Mouse (Mus musculus) heart, embryonic 16.5 days (tissue): ENCODE measurements around the gene Tns4. TPM values are rescaled to one million over a fixed set of nuclear protein-coding genes. Genes with fewer than 3 reads are reported as not detected.

Experiments used
- ATAC-seq: fragments of 200-750 bp; cut with Nextera tagmentation; replicated peaks from 2 replicates; pipeline ENCODE4 v1.8.0; 2017; ENCODE audit warnings: moderate number of reproducible peaks; ENCODE audit not compliant: insufficient read depth, low FRiP score; ENCODE audit errors: extremely low read depth
- H3K27ac ChIP-seq: fragments of 300-500 bp; sonication (generic); 2 replicates; pipeline ENCODE4 v1.5.1; 2014; ENCODE audit warnings: mild to moderate bottlenecking, low read length, control low read depth, moderate library complexity
- H3K27me3 ChIP-seq: fragments of 300-500 bp; sonication (generic); 2 replicates; pipeline ENCODE4 v1.6.1; 2014; ENCODE audit warnings: low read length, mixed read lengths; ENCODE audit not compliant: control insufficient read depth, insufficient read depth
- H3K36me3 ChIP-seq: fragments of 300-500 bp; sonication (generic); 2 replicates; pipeline ENCODE4 v1.6.1; 2014; ENCODE audit not compliant: control insufficient read depth, insufficient read depth
- H3K4me1 ChIP-seq: fragments of 300-500 bp; sonication (generic); 2 replicates; pipeline ENCODE4 v1.6.1; 2014; ENCODE audit warnings: low read length, mixed read lengths; ENCODE audit not compliant: control insufficient read depth, insufficient read depth
- H3K4me2 ChIP-seq: fragments of 300-500 bp; sonication (generic); 2 replicates; pipeline ENCODE4 v1.6.1; 2014; ENCODE audit warnings: low read depth, mild to moderate bottlenecking, control low read depth, low read length
- H3K4me3 ChIP-seq: fragments of 300-500 bp; sonication (generic); 2 replicates; pipeline ENCODE4 v1.5.1; 2014; ENCODE audit warnings: mild to moderate bottlenecking, control low read depth, low read length
- H3K9ac ChIP-seq: fragments of 300-500 bp; sonication (generic); 2 replicates; pipeline ENCODE4 v1.6.1; 2014; ENCODE audit warnings: low read length, control low read depth
- H3K9me3 ChIP-seq: fragments of 300-500 bp; sonication (generic); replicated peaks from 2 replicates; pipeline ENCODE4 v1.6.1; 2016; ENCODE audit warnings: low read length; ENCODE audit not compliant: control insufficient read depth
- WGBS: fragments of 180-500 bp; shearing (Covaris S2); extraction: QIAGEN DNeasy Blood & Tissue Kit; methylation state at CpG from one replicate; pipeline ENCODE4 v1.1.7; 2014; 5-methylcytosine and 5-hydroxymethylcytosine counted together
- polyA plus RNA-seq: library from polyadenylated mRNA; unstranded; fragments of >200 nt; fragmentation: Nextera tagmentation; extraction: Ambion mirVana; gene quantifications from 2 replicates; pipeline ENCODE4 v1.2.1, GENCODE M21; 2015

The Tns4 gene
- polyA plus RNA-seq, 1 experiment from 2014 or later: 0.71 TPM

DNA sequence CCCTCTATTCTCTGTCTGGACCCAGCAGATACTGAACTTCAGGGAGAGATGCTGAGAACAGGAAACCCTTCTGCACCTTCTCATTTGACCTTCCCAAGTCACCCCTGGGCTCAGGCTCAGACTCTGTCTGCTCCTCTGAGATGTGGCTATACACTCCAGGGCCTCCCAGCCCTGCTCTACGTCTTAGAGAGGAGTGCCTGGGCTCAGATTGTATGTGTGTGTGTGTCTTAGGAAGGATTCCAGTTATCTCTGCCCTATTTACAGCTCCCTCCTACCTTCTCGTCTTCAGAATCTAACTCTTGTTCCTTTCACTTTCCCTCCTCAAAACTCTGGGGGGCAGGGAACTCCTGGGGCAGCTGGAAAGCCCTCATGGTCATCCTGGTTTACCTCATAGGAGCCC lies 620 bp downstream of the Tns4 start:
- Histone ChIP-seq H3K9me3 (no peaks in the 10 kb centered on the region), H3K4me3 (no peak overlapping the region), H3K27ac (no peak overlapping the region), H3K4me1 (no peaks in the 10 kb centered on the region), H3K4me2 (no peak overlapping the region), H3K9ac (no peak overlapping the region), H3K27me3 (no peaks in the 10 kb centered on the region), H3K36me3 (no peaks in the 10 kb centered on the region)
- ATAC-seq: no peak
- WGBS: 39% methylated on average over 2 of the region's 2 CpGs

DNA sequence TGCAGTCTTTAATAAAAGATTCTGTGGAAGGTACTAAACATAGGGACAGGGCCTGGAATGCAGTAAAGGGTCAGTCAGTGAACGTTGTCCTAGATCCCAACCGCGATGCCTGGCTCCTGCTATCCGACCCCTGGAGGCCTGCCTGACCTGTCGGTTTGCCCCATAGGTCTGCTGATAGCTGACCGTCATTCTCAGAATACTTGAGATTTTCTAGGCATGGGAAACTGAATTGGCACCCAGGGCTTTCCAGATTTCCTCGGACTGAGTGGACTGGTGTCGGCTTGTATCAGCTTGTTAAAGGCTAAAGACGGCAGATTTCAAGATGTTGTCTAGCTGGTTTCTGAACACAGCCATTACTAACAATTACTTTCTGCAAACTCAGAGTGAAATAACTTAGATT lies 4.7 kb downstream of the Tns4 start:
- Histone ChIP-seq H3K9me3 (no peaks in the 10 kb centered on the region), H3K4me2 (no peak overlapping the region), H3K27ac (no peak overlapping the region), H3K36me3 (no peaks in the 10 kb centered on the region), H3K9ac (no peak overlapping the region), H3K4me3 (no peak overlapping the region), H3K4me1 (0 out of 2 replicates have a peak, but pooled peaks cover 2% of the 10 kb centered on the region), H3K27me3 (no peaks in the 10 kb centered on the region)
- WGBS: 37% methylated on average over 9 of the region's 9 CpGs
- ATAC-seq: no peak

DNA sequence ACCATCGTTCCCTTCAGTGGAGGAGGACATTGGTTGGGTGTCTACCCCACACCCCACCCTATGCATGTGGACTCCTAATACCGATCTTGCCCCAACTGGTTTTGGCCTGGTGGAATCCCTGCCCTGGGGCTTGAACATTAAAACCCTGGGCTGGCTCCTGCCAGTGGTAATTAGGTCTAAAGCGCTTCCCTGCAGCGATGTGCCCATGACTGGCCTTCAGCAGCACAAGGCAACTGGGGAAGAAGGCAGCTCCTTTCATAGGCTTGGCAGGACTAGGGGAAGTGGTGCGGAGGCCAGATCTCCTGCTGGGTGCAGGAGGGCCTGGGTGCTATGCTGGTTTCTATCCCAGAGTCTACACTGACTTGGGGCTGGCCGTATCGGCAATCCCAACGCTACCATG lies 5.6 kb downstream of the Tns4 start:
- WGBS: 87% methylated on average over 8 of the region's 8 CpGs
- no peak overlapping the region for H3K4me2 ChIP-seq
- no peak overlapping the region for H3K4me3 ChIP-seq

DNA sequence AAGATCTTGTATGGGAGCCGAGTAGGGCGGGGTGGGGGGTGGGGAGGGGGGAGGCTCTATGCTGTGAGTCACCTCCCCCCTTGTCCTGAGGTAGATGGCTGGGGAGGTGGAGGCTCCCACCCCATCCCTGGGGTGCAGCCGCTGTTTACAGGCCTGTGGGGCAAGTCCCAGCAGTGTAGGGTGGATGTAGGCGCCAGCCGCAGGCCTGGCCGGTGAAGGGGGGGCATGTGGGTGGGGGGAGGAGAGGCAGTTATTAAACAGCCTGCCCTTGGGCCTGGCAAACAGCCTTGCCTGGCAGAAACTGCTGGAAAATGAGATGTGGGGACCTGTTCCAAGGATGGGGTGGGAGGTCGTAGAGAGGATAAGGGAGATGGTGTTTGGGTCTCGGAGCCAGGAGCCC lies 7.0 kb downstream of the Tns4 start:
- ATAC-seq: no peak
- Histone ChIP-seq H3K36me3 (no peaks in the 10 kb centered on the region), H3K27ac (no peak overlapping the region), H3K9ac (no peak overlapping the region), H3K4me2 (no peak overlapping the region), H3K4me1 (0 out of 2 replicates have a peak, but pooled peaks cover 2% of the 10 kb centered on the region), H3K9me3 (no peaks in the 10 kb centered on the region), H3K4me3 (no peak overlapping the region), H3K27me3 (no peaks in the 10 kb centered on the region)
- WGBS: 49% methylated on average over 8 of the region's 8 CpGs

More for the DNA sequence above, 5.6 kb downstream of the Tns4 start:
- no peaks in the 10 kb centered on the region for H3K27me3 ChIP-seq
- ATAC-seq: no peak
- no peak overlapping the region for H3K9ac ChIP-seq
- H3K36me3 ChIP-seq: no peaks in the 10 kb centered on the region
- H3K4me1 ChIP-seq: 0 out of 2 replicates have a peak, but pooled peaks cover 2% of the 10 kb centered on the region
- H3K9me3 ChIP-seq: no peaks in the 10 kb centered on the region
- H3K27ac ChIP-seq: no peak overlapping the region

DNA sequence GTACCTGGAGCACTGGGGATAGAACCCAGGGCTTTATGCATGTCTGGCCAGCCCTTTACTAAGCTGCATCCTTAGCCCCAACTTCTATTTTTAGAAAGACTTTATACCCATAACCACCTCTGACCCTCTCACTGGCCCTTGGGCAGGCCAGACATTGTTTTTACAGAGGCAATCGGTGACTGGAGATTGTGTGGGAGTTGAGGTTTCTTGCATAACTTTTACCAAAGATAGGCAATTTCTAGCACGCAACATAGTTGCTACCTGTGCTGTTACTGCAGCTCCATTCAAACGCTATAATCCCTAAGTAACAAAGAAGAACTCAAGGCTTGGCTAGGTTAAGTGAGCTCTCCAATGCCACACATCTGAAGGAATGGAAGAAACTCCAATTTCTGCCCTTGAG lies 7.5 kb downstream of the Tns4 start:
- Histone ChIP-seq H3K27ac (no peak overlapping the region), H3K4me2 (no peak overlapping the region), H3K9ac (no peak overlapping the region), H3K4me3 (no peak overlapping the region), H3K27me3 (no peaks in the 10 kb centered on the region), H3K36me3 (no peaks in the 10 kb centered on the region), H3K4me1 (0 out of 2 replicates have a peak, but pooled peaks cover 2% of the 10 kb centered on the region), H3K9me3 (no peaks in the 10 kb centered on the region)
- WGBS: 62% methylated on average over 3 of the region's 3 CpGs
- no peak for ATAC-seq

DNA sequence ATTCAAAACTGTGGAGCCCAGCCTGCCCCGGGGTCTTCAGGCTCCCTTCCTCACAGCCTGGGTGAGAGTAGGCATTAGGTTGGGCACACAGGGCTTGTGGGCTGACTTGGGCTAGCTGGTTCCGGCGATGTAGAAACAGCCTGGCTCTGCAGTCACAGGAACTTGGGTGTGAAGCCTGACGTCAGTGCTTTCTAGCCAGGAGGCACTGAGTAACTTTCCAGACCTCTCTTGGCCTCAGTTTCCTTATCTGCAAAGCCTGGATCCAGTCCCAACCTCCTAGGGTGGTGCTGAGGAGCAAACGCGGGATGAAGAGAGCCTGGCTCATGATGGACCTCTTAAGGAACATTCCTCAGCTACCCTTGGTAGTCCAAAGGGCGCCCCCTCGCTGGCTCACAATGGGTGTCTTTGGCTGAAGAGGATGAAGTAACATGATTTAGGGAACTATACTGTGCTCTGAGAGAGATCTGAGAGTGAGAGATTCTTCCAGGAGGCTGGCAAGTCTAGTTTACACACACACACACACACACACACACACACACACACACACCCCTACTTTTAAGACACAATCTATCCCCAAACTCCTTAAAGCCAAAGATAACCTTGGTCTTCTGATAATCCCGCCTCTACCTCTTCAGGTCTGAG lies 8.1 kb downstream of the Tns4 start:
- H3K9me3 ChIP-seq: no peaks in the 10 kb centered on the region
- no peaks in the 10 kb centered on the region for H3K27me3 ChIP-seq
- 0 out of 2 replicates have a peak, but pooled peaks cover 2% of the 10 kb centered on the region for H3K4me1 ChIP-seq
- no peak overlapping the region for H3K27ac ChIP-seq
- no peak overlapping the region for H3K4me3 ChIP-seq
- no peak overlapping the region for H3K4me2 ChIP-seq
- H3K9ac ChIP-seq: no peak overlapping the region
- H3K36me3 ChIP-seq: no peaks in the 10 kb centered on the region
- no peak for ATAC-seq
- 60% methylated on average over 9 of the region's 9 CpGs for WGBS

DNA sequence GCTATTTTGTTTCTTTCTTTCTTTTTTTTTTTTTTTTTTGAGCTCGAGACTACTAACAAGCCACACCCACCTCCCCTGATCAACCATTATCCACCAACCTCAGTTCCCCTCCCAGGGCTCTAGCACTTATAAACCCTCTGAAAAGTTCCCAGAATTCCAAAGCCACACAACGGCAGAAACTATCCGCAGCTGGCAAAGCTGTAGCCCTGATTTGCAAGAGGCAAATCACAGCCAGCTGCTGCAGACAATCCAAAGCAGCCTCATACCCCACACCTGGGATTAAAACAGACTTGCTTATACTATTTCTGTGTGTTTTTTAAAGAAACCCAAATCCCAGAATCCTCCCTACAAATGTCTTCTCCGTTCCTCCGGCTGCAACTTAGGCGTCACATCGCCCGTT lies 11.2 kb downstream of the Tns4 start:
- no peaks in the 10 kb centered on the region for H3K36me3 ChIP-seq
- H3K27ac ChIP-seq: no peak overlapping the region
- H3K4me3 ChIP-seq: no peak overlapping the region
- H3K9me3 ChIP-seq: no peaks in the 10 kb centered on the region
- no peak overlapping the region for H3K4me2 ChIP-seq
- H3K9ac ChIP-seq: no peak overlapping the region
- 85% methylated on average over 8 of the region's 8 CpGs for WGBS
- 0 out of 2 replicates have a peak, but pooled peaks cover 2% of the 10 kb centered on the region for H3K4me1 ChIP-seq
- ATAC-seq: no peak
- H3K27me3 ChIP-seq: no peaks in the 10 kb centered on the region

DNA sequence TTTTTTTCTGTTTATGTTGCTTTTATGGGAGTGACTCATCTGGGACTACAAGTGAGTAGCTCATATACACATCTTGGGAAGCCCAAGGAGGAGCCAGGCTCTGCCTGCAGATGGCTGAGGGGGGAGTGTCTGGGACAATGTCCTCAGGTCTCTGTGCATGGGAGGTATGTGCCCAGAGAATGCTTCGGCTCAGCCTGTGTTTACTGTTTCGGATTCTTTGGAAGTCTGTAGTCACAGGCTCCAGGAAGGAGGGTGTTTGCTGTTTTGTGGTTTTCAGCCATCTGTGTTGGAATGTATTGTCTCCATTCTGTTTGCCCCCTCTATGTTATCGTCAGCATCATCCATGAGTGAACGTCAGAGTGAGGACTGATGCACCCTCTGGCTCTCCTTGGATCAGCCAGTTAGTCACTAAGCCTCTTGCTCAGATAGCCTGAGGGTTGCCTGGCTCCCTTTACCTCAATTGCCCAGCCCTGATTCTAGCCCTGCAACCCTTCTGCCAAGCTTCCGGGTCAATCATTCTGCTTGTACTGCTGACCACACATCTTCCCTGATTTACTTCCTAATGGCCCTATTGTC lies 12.3 kb downstream of the Tns4 start:
- WGBS: 73% methylated on average over 5 of the region's 5 CpGs
- Histone ChIP-seq H3K36me3 (no peaks in the 10 kb centered on the region), H3K27ac (no peak overlapping the region), H3K9ac (no peak overlapping the region), H3K9me3 (no peaks in the 10 kb centered on the region), H3K4me1 (no peaks in the 10 kb centered on the region), H3K4me3 (no peak overlapping the region), H3K4me2 (no peak overlapping the region), H3K27me3 (no peaks in the 10 kb centered on the region)
- ATAC-seq: no peak

DNA sequence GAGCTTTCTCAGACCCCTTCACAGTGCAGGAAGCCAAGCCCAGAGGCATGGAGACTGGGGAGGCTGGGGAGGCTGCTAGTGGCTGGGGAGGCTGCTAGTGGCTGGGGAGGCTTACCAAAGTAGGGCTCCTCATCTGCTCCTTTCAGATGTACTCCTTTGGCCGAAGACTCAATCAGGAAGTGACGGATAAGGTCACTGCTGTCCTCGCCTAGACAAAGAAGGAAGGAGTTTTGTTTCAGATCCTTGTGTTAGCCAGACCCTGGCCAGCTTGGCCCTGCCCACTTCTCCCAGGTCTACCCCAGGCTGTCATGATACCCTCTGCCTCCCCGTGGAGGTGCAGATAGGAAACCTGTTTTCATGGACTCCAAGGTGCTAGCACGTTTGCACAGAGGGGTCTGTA lies 15.3 kb downstream of the Tns4 start:
- Histone ChIP-seq H3K4me2 (no peak overlapping the region), H3K9ac (no peak overlapping the region), H3K9me3 (no peaks in the 10 kb centered on the region), H3K36me3 (no peaks in the 10 kb centered on the region), H3K4me3 (no peak overlapping the region), H3K27me3 (no peaks in the 10 kb centered on the region), H3K4me1 (no peaks in the 10 kb centered on the region), H3K27ac (no peak overlapping the region)
- 54% methylated on average over 5 of the region's 5 CpGs for WGBS
- no peak for ATAC-seq
